Mouse (Mus musculus) liver, embryonic 15.5 days (tissue): Measurements from ENCODE around the gene Osbp2. TPM values are rescaled to one million over a fixed set of nuclear protein-coding genes. Genes with fewer than 3 reads are reported as not detected.

Source experiments
- ATAC-seq: fragments of 200-750 bp; cut with Nextera tagmentation; 2 replicates; pipeline ENCODE4 v1.8.0; 2017; ENCODE audit warnings: moderate number of reproducible peaks, mild to moderate bottlenecking, moderate library complexity; ENCODE audit not compliant: insufficient read depth
- H3K27ac ChIP-seq: fragments of 300-500 bp; sonication (generic); replicated peaks from 2 replicates; pipeline ENCODE4 v1.5.1; 2015; ENCODE audit warnings: mild to moderate bottlenecking, inconsistent platforms
- H3K27me3 ChIP-seq: fragments of 300-500 bp; sonication (generic); 2 replicates; pipeline ENCODE4 v1.6.1; 2015; ENCODE audit warnings: mild to moderate bottlenecking, inconsistent platforms
- H3K36me3 ChIP-seq: fragments of 300-500 bp; sonication (generic); replicated peaks from 2 replicates; pipeline ENCODE4 v1.6.1; 2015; ENCODE audit warnings: moderate library complexity, mild to moderate bottlenecking, inconsistent platforms
- H3K4me1 ChIP-seq: fragments of 300-500 bp; sonication (generic); replicated peaks from 2 replicates; pipeline ENCODE4 v1.6.1; 2015; ENCODE audit warnings: inconsistent platforms
- H3K4me2 ChIP-seq: fragments of 300-500 bp; sonication (generic); 2 replicates; pipeline ENCODE4 v1.6.1; 2015; ENCODE audit warnings: moderate library complexity, mild to moderate bottlenecking, inconsistent platforms
- H3K4me3 ChIP-seq: fragments of 300-500 bp; sonication (generic); replicated peaks from 2 replicates; pipeline ENCODE4 v1.5.1; 2015; ENCODE audit warnings: mild to moderate bottlenecking, inconsistent platforms
- H3K9ac ChIP-seq: fragments of 300-500 bp; sonication (generic); 2 replicates; pipeline ENCODE4 v1.6.1; 2015; ENCODE audit warnings: moderate library complexity, mild to moderate bottlenecking, inconsistent platforms
- H3K9me3 ChIP-seq: fragments of 300-500 bp; sonication (generic); replicated peaks from 2 replicates; pipeline ENCODE4 v1.6.1; 2016; ENCODE audit warnings: inconsistent platforms
- WGBS: fragments of 180-500 bp; shearing (Covaris S2); methylation state at CpG from one replicate; pipeline ENCODE4 v1.1.7; 2015; ENCODE audit warnings: mixed read lengths; ENCODE audit not compliant: insufficient replicate concordance; 5-methylcytosine and 5-hydroxymethylcytosine counted together
- polyA plus RNA-seq: library from polyadenylated mRNA; unstranded; fragments of >200 nt; fragmentation: Nextera tagmentation; extraction: Ambion mirVana; gene quantifications from 2 replicates; pipeline ENCODE4 v1.2.1, GENCODE M21; 2015

The Osbp2 gene
- polyA plus RNA-seq, 1 experiment from 2014 or later = 0.09 TPM

DNA sequence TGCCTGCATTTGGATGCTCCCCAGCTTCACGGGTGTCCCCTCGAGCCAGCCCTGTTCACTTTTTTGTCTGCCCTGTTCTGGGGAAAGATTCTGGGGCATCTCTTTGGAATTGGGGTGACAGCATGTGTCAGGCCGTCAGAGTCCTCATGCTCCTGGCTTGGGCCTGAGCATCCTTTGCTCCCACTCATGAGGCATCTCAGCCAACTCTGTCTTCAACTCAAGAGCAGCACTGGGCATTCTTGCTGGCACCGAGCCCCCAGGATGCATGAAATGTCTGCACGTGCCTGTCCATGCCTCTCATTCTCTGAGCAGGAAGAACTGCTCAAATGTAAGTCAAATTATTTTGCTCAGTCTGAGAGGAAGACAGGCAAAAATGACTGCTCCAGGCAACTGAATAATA lies 139.0 kb downstream of the Osbp2 start:
- no peaks in the 10 kb centered on the region for H3K4me1 ChIP-seq
- no peak for ATAC-seq

GRCm38 (mm10) chr11:3723910-3724309 lies 139.8 kb downstream of the Osbp2 start:
- H3K9ac ChIP-seq = no peak overlapping the region

More for the DNA sequence above, 139.0 kb downstream of the Osbp2 start:
- H3K36me3 ChIP-seq = no peaks in the 10 kb centered on the region
- no peaks in the 10 kb centered on the region for H3K27me3 ChIP-seq
- no peak overlapping the region for H3K9ac ChIP-seq
- H3K4me3 ChIP-seq = no peak overlapping the region
- H3K9me3 ChIP-seq = no peaks in the 10 kb centered on the region
- WGBS = 53% methylated on average over 5 of the region's 5 CpGs
- H3K4me2 ChIP-seq = no peak overlapping the region
- no peak overlapping the region for H3K27ac ChIP-seq

GRCm38 (mm10) chr11:3722861-3723260 lies 140.8 kb downstream of the Osbp2 start:
- no peak overlapping the region for H3K4me3 ChIP-seq
- ATAC-seq = no peak
- no peaks in the 10 kb centered on the region for H3K9me3 ChIP-seq
- H3K27me3 ChIP-seq = no peaks in the 10 kb centered on the region
- no peak overlapping the region for H3K4me2 ChIP-seq
- H3K4me1 ChIP-seq = no peaks in the 10 kb centered on the region
- H3K36me3 ChIP-seq = no peaks in the 10 kb centered on the region
- no peak overlapping the region for H3K27ac ChIP-seq
- no peak overlapping the region for H3K9ac ChIP-seq
- 33% methylated on average over 3 of the region's 3 CpGs for WGBS

More at GRCm38 (mm10) chr11:3723910-3724309, 139.8 kb downstream of the Osbp2 start:
- H3K27me3 ChIP-seq = no peaks in the 10 kb centered on the region
- H3K4me1 ChIP-seq = no peaks in the 10 kb centered on the region
- no peak overlapping the region for H3K4me2 ChIP-seq
- 65% methylated on average over 4 of the region's 4 CpGs for WGBS
- H3K27ac ChIP-seq = no peak overlapping the region
- no peak for ATAC-seq
- H3K36me3 ChIP-seq = no peaks in the 10 kb centered on the region
- H3K4me3 ChIP-seq = no peak overlapping the region
- no peaks in the 10 kb centered on the region for H3K9me3 ChIP-seq

DNA sequence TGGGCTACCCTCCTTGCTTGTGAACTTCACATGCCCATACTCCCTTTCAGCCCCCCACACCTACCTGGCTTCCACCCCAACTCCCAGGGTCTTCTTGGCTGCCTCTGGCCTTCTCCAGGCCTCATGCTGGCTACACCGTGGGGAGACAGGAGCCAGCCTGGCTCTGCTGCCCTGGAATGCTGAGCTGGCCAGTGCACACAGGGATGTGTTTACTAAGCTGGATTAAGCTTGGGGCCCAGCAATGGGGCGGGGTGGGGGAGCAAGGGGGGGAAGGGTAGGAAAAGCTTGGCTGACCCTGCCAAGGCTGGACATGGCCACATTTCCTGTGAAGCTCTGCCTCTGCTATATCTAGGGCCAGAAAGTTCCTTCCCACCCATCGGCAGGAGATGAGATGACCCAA lies 141.7 kb downstream of the Osbp2 start:
- Histone ChIP-seq H3K9me3 (no peaks in the 10 kb centered on the region), H3K4me3 (no peak overlapping the region), H3K27ac (no peak overlapping the region), H3K4me2 (no peak overlapping the region), H3K9ac (no peak overlapping the region), H3K4me1 (no peaks in the 10 kb centered on the region), H3K27me3 (no peaks in the 10 kb centered on the region), H3K36me3 (no peaks in the 10 kb centered on the region)
- ATAC-seq = no peak
- WGBS = 42% methylated on average over 3 of the region's 3 CpGs

DNA sequence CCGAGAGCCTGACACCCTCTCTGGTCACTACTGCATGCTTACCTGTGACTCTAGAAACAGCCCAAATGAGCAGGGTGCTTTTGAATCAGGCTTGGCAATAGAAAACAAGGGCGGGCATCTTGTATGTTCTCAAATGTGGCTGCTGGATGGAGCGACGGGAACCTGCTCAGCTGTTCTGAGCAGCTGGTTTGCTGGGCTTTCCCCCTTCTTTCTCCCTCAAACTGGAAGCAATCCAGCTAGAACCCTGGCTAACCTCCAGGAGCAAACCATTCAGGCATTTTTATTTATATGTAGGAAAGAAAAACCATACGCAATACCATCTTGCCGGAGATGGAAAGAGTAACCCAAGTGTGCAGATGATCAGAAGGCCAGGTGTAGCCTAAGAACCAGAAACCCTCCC lies 147.0 kb downstream of the Osbp2 start:
- Histone ChIP-seq H3K4me3 (no peak overlapping the region), H3K4me2 (no peak overlapping the region), H3K27me3 (no peaks in the 10 kb centered on the region), H3K36me3 (no peaks in the 10 kb centered on the region), H3K4me1 (no peaks in the 10 kb centered on the region), H3K9ac (no peak overlapping the region), H3K9me3 (no peaks in the 10 kb centered on the region), H3K27ac (no peak overlapping the region)
- 69% methylated on average over 6 of the region's 6 CpGs for WGBS
- no peak for ATAC-seq

- no peak for ATAC-seq
- 31% methylated on average over 15 of the region's 15 CpGs for WGBS
- Histone ChIP-seq H3K9me3 (no peaks in the 10 kb centered on the region), H3K4me1 (no peaks in the 10 kb centered on the region), H3K4me3 (no peak overlapping the region), H3K4me2 (no peak overlapping the region), H3K27ac (no peak overlapping the region), H3K36me3 (no peaks in the 10 kb centered on the region), H3K9ac (no peak overlapping the region), H3K27me3 (no peaks in the 10 kb centered on the region)
Observed at GRCm38 (mm10) chr11:3714486-3714885, 149.2 kb downstream of the Osbp2 start.

GRCm38 (mm10) chr11:3710203-3710602 lies 153.5 kb downstream of the Osbp2 start:
- no peak overlapping the region for H3K4me2 ChIP-seq
- H3K27ac ChIP-seq = no peak overlapping the region
- no peaks in the 10 kb centered on the region for H3K9me3 ChIP-seq
- ATAC-seq = no peak
- H3K4me3 ChIP-seq = no peak overlapping the region
- no peak overlapping the region for H3K9ac ChIP-seq
- H3K4me1 ChIP-seq = no peaks in the 10 kb centered on the region
- WGBS = 47% methylated on average over 14 of the region's 14 CpGs
- H3K27me3 ChIP-seq = no peaks in the 10 kb centered on the region
- no peaks in the 10 kb centered on the region for H3K36me3 ChIP-seq

DNA sequence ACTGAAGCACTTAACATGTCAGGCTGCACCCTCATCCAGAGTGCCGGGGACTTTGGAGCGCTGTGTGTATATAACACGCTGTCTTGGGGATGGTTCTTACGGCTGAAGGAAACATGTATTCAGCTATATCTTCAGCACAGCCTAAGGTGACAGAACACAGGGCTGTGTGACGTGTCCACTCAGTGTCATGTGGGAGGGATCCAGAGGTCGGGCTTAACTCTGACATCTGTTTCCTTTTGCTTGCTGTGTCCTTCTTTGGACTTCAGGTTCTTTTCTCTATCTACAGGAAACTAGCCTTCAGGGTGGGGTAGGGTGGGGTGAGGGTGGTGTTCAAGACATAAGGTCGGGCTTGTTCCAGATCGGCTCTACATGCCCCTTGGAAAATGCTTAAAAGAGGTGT lies 156.6 kb downstream of the Osbp2 start:
- Histone ChIP-seq H3K27ac (no peak overlapping the region), H3K9me3 (no peaks in the 10 kb centered on the region), H3K27me3 (no peaks in the 10 kb centered on the region), H3K4me2 (no peak overlapping the region), H3K36me3 (no peaks in the 10 kb centered on the region), H3K4me1 (no peaks in the 10 kb centered on the region), H3K9ac (no peak overlapping the region), H3K4me3 (no peak overlapping the region)
- 38% methylated on average over 8 of the region's 8 CpGs for WGBS
- no peak for ATAC-seq

GRCm38 (mm10) chr11:3704404-3704803 lies 159.3 kb downstream of the Osbp2 start:
- H3K4me1 ChIP-seq = no peaks in the 10 kb centered on the region
- WGBS = 65% methylated on average over 8 of the region's 8 CpGs

DNA sequence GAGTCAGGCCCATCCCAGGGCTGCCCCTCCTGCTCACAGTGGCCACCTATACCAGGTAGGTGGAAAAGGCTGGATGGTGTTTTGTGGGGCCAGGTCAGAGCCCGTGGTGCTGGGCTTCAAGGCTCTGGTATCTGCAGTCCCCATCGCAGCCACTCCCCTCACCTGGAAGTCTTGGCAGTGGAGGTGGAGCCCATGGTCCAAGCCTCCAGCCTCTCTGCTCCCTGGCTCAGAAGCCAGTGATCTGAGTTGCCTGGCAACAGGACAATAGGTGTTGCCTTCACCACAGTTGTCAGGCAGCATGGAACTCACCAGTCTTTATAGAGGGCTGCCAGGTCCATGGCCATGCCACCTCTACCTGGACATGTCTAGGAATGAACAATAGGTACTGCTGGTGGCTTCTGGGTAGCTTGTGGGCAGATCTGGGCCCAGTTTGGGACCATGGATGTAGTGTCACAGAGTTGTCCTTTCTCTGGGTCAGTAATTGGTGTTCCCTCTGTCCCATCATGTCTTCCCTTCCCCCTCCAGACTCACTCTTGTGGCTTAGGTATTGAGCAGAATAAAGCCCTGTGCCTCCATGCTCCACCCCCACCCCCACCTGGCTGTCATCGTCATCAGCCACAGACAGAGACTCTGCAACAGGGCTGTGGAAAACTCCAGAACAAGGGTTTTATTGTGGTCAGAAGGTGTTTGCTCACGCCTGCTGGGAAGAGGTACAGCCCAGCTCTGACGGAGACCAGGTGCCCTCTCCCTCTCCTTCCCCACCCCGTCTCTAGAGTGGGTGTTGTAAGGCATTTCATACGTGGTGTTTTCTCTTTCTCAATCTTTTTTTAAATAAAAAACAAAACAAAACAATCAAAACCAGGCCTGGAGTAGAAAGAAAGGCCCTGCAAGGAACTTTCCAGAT lies 160.4 kb downstream of the Osbp2 start:
- ATAC-seq = no peak
- WGBS = 52% methylated on average over 7 of the region's 7 CpGs
- no peaks in the 10 kb centered on the region for H3K36me3 ChIP-seq

More at GRCm38 (mm10) chr11:3704404-3704803, 159.3 kb downstream of the Osbp2 start:
- H3K9ac ChIP-seq = no peak overlapping the region
- H3K4me3 ChIP-seq = no peak overlapping the region
- H3K9me3 ChIP-seq = no peaks in the 10 kb centered on the region
- H3K36me3 ChIP-seq = no peaks in the 10 kb centered on the region
- H3K4me2 ChIP-seq = no peak overlapping the region
- H3K27me3 ChIP-seq = no peaks in the 10 kb centered on the region
- H3K27ac ChIP-seq = no peak overlapping the region
- no peak for ATAC-seq

DNA sequence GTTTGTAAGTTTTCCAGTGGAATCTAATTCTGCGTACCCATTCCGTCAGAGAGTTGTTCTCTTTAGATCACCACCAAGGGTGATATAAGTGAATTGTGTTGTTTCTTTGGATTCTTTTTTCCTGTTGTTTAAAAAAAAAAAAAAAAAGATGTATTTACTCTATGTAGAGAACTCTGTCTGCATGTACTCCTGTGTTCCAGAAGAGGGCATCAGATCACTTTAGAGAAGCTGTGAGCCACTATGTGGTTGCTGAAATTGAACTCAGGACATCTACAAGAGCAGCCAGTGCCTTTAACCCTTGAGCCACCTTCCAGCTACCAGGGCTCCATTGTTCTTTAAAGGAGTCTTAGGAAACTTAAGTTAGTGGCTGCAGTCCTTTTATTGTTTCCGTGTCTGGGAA lies 166.3 kb downstream of the Osbp2 start:
- WGBS = 65% methylated on average over 3 of the region's 3 CpGs

More for the DNA sequence above, 160.4 kb downstream of the Osbp2 start:
- H3K9ac ChIP-seq = no peak overlapping the region
- no peak overlapping the region for H3K27ac ChIP-seq
- no peak overlapping the region for H3K4me2 ChIP-seq
- H3K27me3 ChIP-seq = no peaks in the 10 kb centered on the region
- H3K4me1 ChIP-seq = no peaks in the 10 kb centered on the region
- no peak overlapping the region for H3K4me3 ChIP-seq
- H3K9me3 ChIP-seq = no peaks in the 10 kb centered on the region

More for the DNA sequence above, 166.3 kb downstream of the Osbp2 start:
- Histone ChIP-seq H3K4me1 (no peaks in the 10 kb centered on the region), H3K4me3 (no peak overlapping the region), H3K9me3 (no peaks in the 10 kb centered on the region), H3K4me2 (no peak overlapping the region), H3K27ac (no peak overlapping the region), H3K27me3 (no peaks in the 10 kb centered on the region), H3K9ac (no peak overlapping the region), H3K36me3 (no peaks in the 10 kb centered on the region)
- ATAC-seq = no peak
